Mouse (Mus musculus) frontal cortex, adult 2 months (tissue): ENCODE results near the gene Vezf1. TPM values are rescaled to one million over a fixed set of nuclear protein-coding genes. Genes with fewer than 3 reads are reported as not detected.

ENCODE experiments used
- DNase-seq, 2 experiments: peaks; one replicate each; pipeline ENCODE4 v3.0.0; 2022; ENCODE audit warnings: low spot score in 1 of 2; ENCODE audit errors: extremely low spot score in 1 of 2
- polyA plus RNA-seq: library from polyadenylated mRNA; depleted of rRNA; stranded (reverse); fragments of >200 nt; gene quantifications from 2 replicates; pipeline ENCODE4 v1.2.3, GENCODE M21; 2012; rRNA removed

Vezf1 gene
- polyA plus RNA-seq, 1 experiment: 24.3 TPM

GRCm38 (mm10) chr11:88118817-88119642, 51.0 kb downstream of the Vezf1 start:
- DNase-seq: peak; percentile 41 to 58

GRCm38 (mm10) chr11:88122545-88122944, 54.5 kb downstream of the Vezf1 start:
- no peak for DNase-seq

- DNase-seq: no peak
These were observed 54.9 kb downstream of the Vezf1 start for GRCm38 (mm10) chr11:88123021-88123420.

- DNase-seq: no peak
These were observed 55.7 kb downstream of the Vezf1 start for GRCm38 (mm10) chr11:88123731-88124130.

GRCm38 (mm10) chr11:88125483-88125882, 57.4 kb downstream of the Vezf1 start:
- DNase-seq: no peak

GRCm38 (mm10) chr11:88126306-88126793, 58.3 kb downstream of the Vezf1 start:
- DNase-seq: peak in 1 of 2 experiments; percentile 32

GRCm38 (mm10) chr11:88128461-88128860, 60.4 kb downstream of the Vezf1 start:
- DNase-seq: no peak

- DNase-seq: no peak
These were observed 61.2 kb downstream of the Vezf1 start for GRCm38 (mm10) chr11:88129281-88129680.

- DNase-seq: no peak
These were observed 61.9 kb downstream of the Vezf1 start for GRCm38 (mm10) chr11:88129935-88130334.

- DNase-seq: no peak
These were observed 63.8 kb downstream of the Vezf1 start for GRCm38 (mm10) chr11:88131847-88132246.

Other genes starting within 250 kb of the Vezf1 start
- gene Lpo, start 240.0 kb upstream of the Vezf1 start, polyA plus RNA-seq: 0.42 and 0.63 TPM in 2 replicates
- 11.0 and 12.4 TPM in 2 replicates for gene Mks1, start 215.1 kb upstream of the Vezf1 start, polyA plus RNA-seq
- gene Epx, start 192.7 kb upstream of the Vezf1 start, polyA plus RNA-seq: 0.56 and 0.69 TPM in 2 replicates
- gene Olfr462, start 176.0 kb upstream of the Vezf1 start, polyA plus RNA-seq: 0.08 TPM in 1 of 2 replicates, not detected in the other
- gene Olfr463, start 170.9 kb upstream of the Vezf1 start, polyA plus RNA-seq: not detected in 2 replicates
- 0.88 and 1.0 TPM in 2 replicates for gene Olfr464, start 147.3 kb upstream of the Vezf1 start, polyA plus RNA-seq
- 344 and 374 TPM in 2 replicates for gene Dynll2, start 80.7 kb upstream of the Vezf1 start, polyA plus RNA-seq
- 337 and 338 TPM in 2 replicates for gene Srsf1, start 20.9 kb upstream of the Vezf1 start, polyA plus RNA-seq
- gene Cuedc1, start 29.8 kb downstream of the Vezf1 start, polyA plus RNA-seq: 28.0 and 32.7 TPM in 2 replicates
- gene Mrps23, start 136.1 kb downstream of the Vezf1 start, polyA plus RNA-seq: 71.1 and 76.6 TPM in 2 replicates
- gene Ccdc182, start 225.8 kb downstream of the Vezf1 start, polyA plus RNA-seq: not detected in 2 replicates